Mouse (Mus musculus) CH12.LX (cell line): ENCODE measurements at regions not wholly inside any gene's neighbourhood (a gene's known extent, or its start where the extent isn't known, plus 50 kb on each side); places are given as distances from the start of the nearest gene placed in this dataset.
A peak's percentile ranks its signal among the peaks of the same experiment; 100 is the strongest.

Source experiments
- DNase-seq: peaks from one replicate; pipeline ENCODE4 v3.0.0-alpha.2; 2013; ENCODE audit errors: extremely low read depth
- H3K27ac ChIP-seq: 2 replicates; pipeline ENCODE4 v1.5.1; 2012; ENCODE audit warnings: low read depth, mild to moderate bottlenecking, control low read depth, moderate library complexity; ENCODE audit not compliant: insufficient read depth
- H3K27me3 ChIP-seq: replicated peaks from 2 replicates; pipeline ENCODE3; 2012; ENCODE audit warnings: inconsistent platforms
- H3K36me3 ChIP-seq, 2 experiments: replicated peaks in 1 of 2; 2 replicates each; pipeline versions ENCODE3 to v1.6.1; 2012; ENCODE audit warnings: inconsistent platforms in 1 of 2, low read length in 1 of 2, mild to moderate bottlenecking in 1 of 2, mixed read lengths in 1 of 2, moderate library complexity in 1 of 2; ENCODE audit not compliant: control insufficient read depth in 1 of 2, insufficient read depth in 1 of 2
- H3K4me1 ChIP-seq, 2 experiments: 2 replicates each; pipeline ENCODE4 v1.6.1; 2012; ENCODE audit warnings: inconsistent platforms in 1 of 2, moderate library complexity in 1 of 2; ENCODE audit not compliant: insufficient read depth in 2 of 2, control insufficient read depth in 1 of 2
- H3K4me2 ChIP-seq: 2 replicates; pipeline ENCODE4 v1.6.1; 2012; ENCODE audit warnings: low read depth, mild to moderate bottlenecking, control low read depth; ENCODE audit not compliant: poor library complexity, insufficient read depth, severe bottlenecking
- H3K4me3 ChIP-seq, 3 experiments: fragments of 150-350 bp in 1 of 3; sonication (generic) in 1 of 3; replicated peaks in 1 of 3; 2 replicates each; pipeline versions ENCODE3 to v1.5.1; 2011 to 2012; ENCODE audit warnings: low read depth in 2 of 3, low read length in 2 of 3, mild to moderate bottlenecking in 2 of 3, moderate library complexity in 2 of 3, control low read depth in 1 of 3, improper control_type of control experiment in 1 of 3, inconsistent platforms in 1 of 3, mixed read lengths in 1 of 3; ENCODE audit not compliant: poor library complexity in 1 of 3
- H3K79me2 ChIP-seq: replicated peaks from 2 replicates; pipeline ENCODE4 v1.6.1; 2012; ENCODE audit warnings: mild to moderate bottlenecking, moderate library complexity; ENCODE audit not compliant: control insufficient read depth, poor library complexity, insufficient read depth, severe bottlenecking; ENCODE audit errors: extremely low read depth
- H3K9ac ChIP-seq: 2 replicates; pipeline ENCODE4 v1.6.1; 2012; ENCODE audit warnings: low read depth, mild to moderate bottlenecking, control low read depth, moderate library complexity; ENCODE audit not compliant: insufficient read depth
- H3K9me3 ChIP-seq: replicated peaks from 2 replicates; pipeline ENCODE3; 2012; ENCODE audit warnings: low read length, inconsistent platforms, mixed read lengths
- BHLHE40 ChIP-seq: IDR thresholded peaks from 2 replicates; pipeline ENCODE4 v1.6.1; 2011; ENCODE audit warnings: mild to moderate bottlenecking, low read depth, low read length, improper control_type of control experiment
- CHD1 ChIP-seq: IDR thresholded peaks from 2 replicates; pipeline ENCODE4 v1.6.1; 2012; ENCODE audit warnings: low read depth, low read length, improper control_type of control experiment, inconsistent platforms
- CHD2 ChIP-seq: IDR thresholded peaks from 2 replicates; pipeline ENCODE4 v1.6.1; 2011; ENCODE audit warnings: low read length, improper control_type of control experiment
- CTCF ChIP-seq, 2 experiments: IDR thresholded peaks in 1 of 2; conservative IDR thresholded peaks in 1 of 2; 2 replicates each; pipeline ENCODE4 v1.5.1; 2011 to 2012; ENCODE audit warnings: low read depth in 2 of 2, low read length in 2 of 2, improper control_type of control experiment in 1 of 2, inconsistent platforms in 1 of 2, mild to moderate bottlenecking in 1 of 2, moderate library complexity in 1 of 2
- E2F4 ChIP-seq: IDR thresholded peaks from 2 replicates; pipeline ENCODE4 v1.6.1; 2011; ENCODE audit warnings: low read depth, low read length, improper control_type of control experiment; ENCODE audit not compliant: insufficient replicate concordance
- ELF1 ChIP-seq: IDR thresholded peaks from 2 replicates; pipeline ENCODE4 v1.6.1; 2014; ENCODE audit warnings: low read depth, mild to moderate bottlenecking, inconsistent platforms, low read length, improper control_type of control experiment
- EP300 ChIP-seq: IDR thresholded peaks from 2 replicates; pipeline ENCODE4 v1.6.1; 2011; ENCODE audit warnings: low read length, improper control_type of control experiment
- GABPA ChIP-seq: IDR thresholded peaks from 2 replicates; pipeline ENCODE4 v1.6.1; 2012; ENCODE audit warnings: low read depth, low read length, improper control_type of control experiment, inconsistent platforms; ENCODE audit not compliant: insufficient replicate concordance
- HCFC1 ChIP-seq: IDR thresholded peaks from 2 replicates; pipeline ENCODE4 v1.6.1; 2012; ENCODE audit warnings: low read depth, mild to moderate bottlenecking, inconsistent platforms, low read length, improper control_type of control experiment
- IRF4 ChIP-seq: IDR thresholded peaks from 2 replicates; pipeline ENCODE4 v1.6.1; 2014; ENCODE audit warnings: low read depth, mild to moderate bottlenecking, inconsistent platforms, low read length, improper control_type of control experiment
- JUN ChIP-seq: IDR thresholded peaks from 2 replicates; pipeline ENCODE4 v1.6.1; 2011; ENCODE audit warnings: low read depth, mild to moderate bottlenecking, low read length, improper control_type of control experiment, moderate library complexity; ENCODE audit not compliant: insufficient read depth
- KAT2A ChIP-seq: IDR thresholded peaks from 2 replicates; pipeline ENCODE4 v1.6.1; 2012; ENCODE audit warnings: low read length, improper control_type of control experiment, inconsistent platforms; ENCODE audit not compliant: insufficient replicate concordance
- MAFK ChIP-seq: IDR thresholded peaks from 2 replicates; pipeline ENCODE4 v1.6.1; 2011; ENCODE audit warnings: low read length, improper control_type of control experiment; ENCODE audit not compliant: insufficient replicate concordance
- MAZ ChIP-seq: IDR thresholded peaks from 2 replicates; pipeline ENCODE4 v1.6.1; 2012; ENCODE audit warnings: low read depth, mild to moderate bottlenecking, inconsistent platforms, low read length, improper control_type of control experiment, moderate library complexity
- MEF2A ChIP-seq: IDR thresholded peaks from 2 replicates; pipeline ENCODE4 v1.6.1; 2014; ENCODE audit warnings: low read depth, mild to moderate bottlenecking, inconsistent platforms, low read length, improper control_type of control experiment, borderline replicate concordance
- MXI1 ChIP-seq: IDR thresholded peaks from 2 replicates; pipeline ENCODE4 v1.6.1; 2011; ENCODE audit warnings: mild to moderate bottlenecking, low read depth, low read length, improper control_type of control experiment
- MYC ChIP-seq: IDR thresholded peaks from 2 replicates; pipeline ENCODE4 v1.6.1; 2011; ENCODE audit warnings: low read depth, mild to moderate bottlenecking, improper control_type of control experiment, low read length
- NELFE ChIP-seq: IDR thresholded peaks from 2 replicates; pipeline ENCODE4 v1.6.1; 2011; ENCODE audit warnings: low read depth, low read length, improper control_type of control experiment
- NRF1 ChIP-seq: IDR thresholded peaks from 2 replicates; pipeline ENCODE4 v1.6.1; 2014; ENCODE audit warnings: low read depth, mild to moderate bottlenecking, inconsistent platforms, low read length, improper control_type of control experiment, moderate library complexity
- PAX5 ChIP-seq: IDR thresholded peaks from 2 replicates; pipeline ENCODE4 v1.6.1; 2012; ENCODE audit warnings: low read length, inconsistent platforms, mixed read lengths
- POLR2AphosphoS2 ChIP-seq: IDR thresholded peaks from 2 replicates; pipeline ENCODE4 v1.6.1; 2011; ENCODE audit warnings: low read depth, low read length, improper control_type of control experiment
- RAD21 ChIP-seq: IDR thresholded peaks from 2 replicates; pipeline ENCODE4 v1.6.1; 2011; ENCODE audit warnings: low read depth, mild to moderate bottlenecking, low read length, improper control_type of control experiment, moderate library complexity
- RCOR1 ChIP-seq: conservative IDR thresholded peaks from 2 replicates; pipeline ENCODE4 v1.6.1; 2012; ENCODE audit warnings: low read depth, mild to moderate bottlenecking, inconsistent platforms, low read length, improper control_type of control experiment
- TCF12 ChIP-seq: IDR thresholded peaks from 2 replicates; pipeline ENCODE4 v1.6.1; 2014; ENCODE audit warnings: low read depth, mild to moderate bottlenecking, inconsistent platforms, low read length, improper control_type of control experiment
- UBTF ChIP-seq: IDR thresholded peaks from 2 replicates; pipeline ENCODE4 v1.6.1; 2012; ENCODE audit warnings: low read depth, mild to moderate bottlenecking, inconsistent platforms, low read length, improper control_type of control experiment, moderate library complexity
- USF2 ChIP-seq: conservative IDR thresholded peaks from 2 replicates; pipeline ENCODE4 v1.6.1; 2011; ENCODE audit warnings: low read depth, low read length, improper control_type of control experiment
- ZC3H11A ChIP-seq: IDR thresholded peaks from 2 replicates; pipeline ENCODE4 v1.6.1; 2012; ENCODE audit warnings: low read depth, mild to moderate bottlenecking, inconsistent platforms, low read length, improper control_type of control experiment
- ZKSCAN1 ChIP-seq: IDR thresholded peaks from 2 replicates; pipeline ENCODE4 v1.6.1; 2012; ENCODE audit warnings: low read depth, inconsistent platforms, low read length, improper control_type of control experiment, borderline replicate concordance
- ZMIZ1 ChIP-seq: IDR thresholded peaks from 2 replicates; pipeline ENCODE4 v1.6.1; 2012; ENCODE audit warnings: low read depth, mild to moderate bottlenecking, inconsistent platforms, low read length, improper control_type of control experiment
- ZNF384 ChIP-seq: IDR thresholded peaks from 2 replicates; pipeline ENCODE4 v1.6.1; 2012; ENCODE audit warnings: low read depth, low read length, improper control_type of control experiment, inconsistent platforms
- dilution Hi-C: fragments of 300-500 bp; cut with MboI; formaldehyde crosslinking; loops from 2 replicates; pipeline ENCODE4 v1.14.3; 2020; ENCODE audit warnings: low sequenced_read_pairs; ENCODE audit not compliant: extremely low pct_unique_long_range_greater_than_20kb, extremely low pct_ligation_motif_present
- in situ Hi-C: fragments of 300-500 bp; cut with MboI; formaldehyde crosslinking; loops from 3 replicates; pipeline ENCODE4 v1.14.3; 2019; ENCODE audit warnings: low sequenced_read_pairs, low pct_ligation_motif_present, low pct_unique_long_range_greater_than_20kb, mixed read lengths

- Histone ChIP-seq H3K27me3 (no peaks in the 10 kb centered on the region), H3K79me2 (no peaks in the 10 kb centered on the region), H3K4me3 (no peak overlapping the region), H3K36me3 (no peaks in the 10 kb centered on the region), H3K4me1 (peaks cover 17 to 37% of the 10 kb centered on the region in 2 experiments), H3K4me2 (no peak overlapping the region), H3K9me3 (no peaks in the 10 kb centered on the region), H3K27ac (no peak overlapping the region), H3K9ac (no peak overlapping the region)
- no peak for DNase-seq
- TF ChIP-seq UBTF (no peak), USF2 (no peak), ZNF384 (no peak), E2F4 (no peak), IRF4 (no peak), MYC (no peak), ZKSCAN1 (no peak), JUN (no peak)
- dilution Hi-C loops (no loop called here), in situ Hi-C loops (no loop called here)
Observed at GRCm38 (mm10) chr16:25622651-25623050, 60.9 kb upstream of the Trp63 start.

DNA sequence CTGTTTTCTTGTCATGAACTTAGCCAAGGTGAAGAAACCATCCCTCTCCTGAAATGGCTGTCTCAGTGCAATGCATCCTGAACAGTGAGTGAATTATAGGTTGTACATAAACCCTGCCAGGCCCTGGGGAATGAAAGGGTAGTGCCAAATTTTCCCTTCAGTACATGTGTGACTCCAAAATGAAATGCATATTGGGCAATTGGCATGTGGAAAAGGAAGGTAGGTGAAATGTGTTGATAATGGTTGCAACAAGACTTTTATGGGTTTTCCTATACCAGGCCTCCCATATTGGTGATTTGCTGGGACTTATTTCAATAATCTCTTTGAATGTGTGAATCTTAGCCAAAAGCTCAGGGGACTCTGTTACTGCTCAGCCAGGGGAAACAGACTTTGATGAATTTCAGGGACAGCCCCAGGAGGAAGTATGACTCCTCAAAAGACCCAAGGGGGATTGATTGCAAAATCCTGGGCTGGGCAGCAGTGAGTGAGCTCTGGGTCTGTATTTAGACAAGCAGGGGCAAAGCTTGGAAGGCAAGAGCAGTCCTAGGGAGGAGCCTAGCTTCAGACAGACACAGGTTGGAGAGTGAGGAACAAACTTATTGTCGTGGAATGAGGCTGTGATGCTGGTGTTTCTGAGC is 59.5 kb upstream of the Trp63 start:
- dilution Hi-C loops = no loop called here
- Histone ChIP-seq H3K9ac (0 out of 2 replicates have a peak overlapping the region, but pooled peaks have one; percentile 7), H3K79me2 (no peaks in the 10 kb centered on the region), H3K4me1 (peaks cover 14 to 31% of the 10 kb centered on the region in 2 experiments), H3K36me3 (no peaks in the 10 kb centered on the region), H3K4me2 (peak overlapping the region; percentile 5), H3K4me3 (peak overlapping the region in 1 of 3 experiments; percentile 2), H3K9me3 (no peaks in the 10 kb centered on the region), H3K27me3 (no peaks in the 10 kb centered on the region), H3K27ac (peak overlapping the region; percentile 50)
- in situ Hi-C loops = no loop called here
- DNase-seq = peak; percentile 86
- peak; percentile 38; the same call in 1 of the 2 replicates for TF ChIP-seq ZMIZ1
- peak; percentile 38; the same call in 1 of the 2 replicates for TF ChIP-seq BHLHE40
- TF ChIP-seq MAFK = 0 out of 2 replicates have a peak, but pooled peaks have one; percentile 20
- TF ChIP-seq JUN = no peak
- TF ChIP-seq POLR2AphosphoS2 = no peak
- no peak for TF ChIP-seq CTCF (conservative IDR thresholded peaks at IDR 0.05 in 1 of 2, IDR thresholded peaks at IDR 0.05 in 1 of 2; ENCODE audit: low read depth in 2 of 2, low read length in 2 of 2)
- TF ChIP-seq CHD1 = no peak
- no peak for TF ChIP-seq E2F4
- TF ChIP-seq RAD21 = no peak; the same call in 1 of the 2 replicates
- TF ChIP-seq MEF2A = no peak; the same call in 1 of the 2 replicates
- TF ChIP-seq ELF1 = 0 out of 2 replicates have a peak, but pooled peaks have one; percentile 15
- no peak for TF ChIP-seq ZKSCAN1
- peak; percentile 49; the same call in 1 of the 2 replicates for TF ChIP-seq RCOR1
- no peak for TF ChIP-seq PAX5
- no peak; the same call in 1 of the 2 replicates for TF ChIP-seq TCF12
- TF ChIP-seq NELFE = no peak
- 0 out of 2 replicates have a peak, but pooled peaks have one; percentile 59 for TF ChIP-seq MAZ
- TF ChIP-seq CHD2 = peak; percentile 31; the same call in 1 of the 2 replicates
- no peak for TF ChIP-seq UBTF
- TF ChIP-seq NRF1 = no peak
- TF ChIP-seq EP300 = peak; percentile 81
- TF ChIP-seq HCFC1 = no peak
- no peak for TF ChIP-seq ZC3H11A
- TF ChIP-seq USF2 = no peak
- no peak for TF ChIP-seq GABPA
- TF ChIP-seq MXI1 = 0 out of 2 replicates have a peak, but pooled peaks have one; percentile 16
- TF ChIP-seq KAT2A = 0 out of 2 replicates have a peak, but pooled peaks have one; percentile 57
